Mouse (Mus musculus) megakaryocyte progenitor cell, adult 5-6 weeks (primary cell): ENCODE results near the gene Plagl2. TPM values are rescaled to one million over a fixed set of nuclear protein-coding genes. Genes with fewer than 3 reads are reported as not detected.
"Not testable (repeated sequence)": the region's sequence is repeated elsewhere in the genome, so short reads cannot be mapped to it uniquely, and the experiment has no call there.

Experiments
- ATAC-seq: replicated peaks from 2 replicates; pipeline ENCODE4 v1.8.0; 2016; ENCODE audit warnings: mild to moderate bottlenecking, moderate TSS enrichment, inconsistent platforms; ENCODE audit not compliant: poor library complexity
- total RNA-seq, 2 experiments: library from RNA; stranded (forward) in 1 of 2; stranded (reverse) in 1 of 2; fragments of 157-497, 149-512 nt in 1 of 2; fragments of 200-1000 nt in 1 of 2; gene quantifications; 2 replicates each; pipeline versions ENCODE4 v1.2.3 to v1.2.4; 2015 to 2017

Plagl2 gene
- 42.3 and 45.4 TPM in 2 replicates for total RNA-seq (2015)
- total RNA-seq (2017), result 5.6 TPM in 2 replicates

DNA sequence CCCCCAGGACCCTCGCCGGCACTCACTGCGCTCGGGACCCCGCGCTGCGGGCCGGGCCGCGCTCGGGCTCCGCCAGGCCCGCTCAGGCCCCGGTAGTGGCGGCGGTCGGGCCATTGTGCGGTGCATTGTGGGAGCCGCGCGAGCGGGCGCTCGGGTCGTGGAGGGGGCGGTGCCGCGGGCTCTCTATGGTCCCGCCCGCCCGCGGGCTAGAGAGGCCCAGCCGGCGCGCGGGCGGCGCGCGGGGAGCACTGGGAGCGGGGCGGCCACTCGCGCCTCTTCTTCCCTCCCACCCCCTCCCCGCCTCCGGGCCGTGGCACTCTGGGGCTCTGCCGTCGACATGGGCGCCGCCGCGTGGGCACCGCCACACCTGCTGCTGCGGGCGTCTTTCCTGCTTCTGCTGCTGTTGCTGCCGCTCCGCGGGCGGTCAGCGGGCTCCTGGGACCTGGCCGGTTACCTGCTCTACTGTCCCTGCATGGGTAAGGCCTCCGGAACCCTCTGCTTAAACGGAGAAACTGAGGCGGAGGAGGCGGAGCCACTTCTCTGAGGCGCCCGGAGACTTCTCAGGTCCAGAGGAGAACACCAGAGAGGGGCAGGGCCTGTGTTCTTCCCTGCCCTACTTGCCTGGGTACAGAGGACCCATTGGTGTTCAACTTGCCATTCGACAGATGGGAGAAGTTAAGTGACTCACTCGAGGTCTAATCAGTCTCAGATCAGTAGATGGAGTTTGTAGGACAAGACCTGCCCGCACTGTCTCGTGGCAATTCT, at the start of gene Plagl2, which contains the start of gene Pofut1:
Gene Plagl2 (minus strand): TSS at position 177 of the 765 bp plus-strand sequence.
Gene Pofut1 (plus strand): TSS at position 284 of the 765 bp plus-strand sequence.
- peak; percentile 76 for ATAC-seq

DNA sequence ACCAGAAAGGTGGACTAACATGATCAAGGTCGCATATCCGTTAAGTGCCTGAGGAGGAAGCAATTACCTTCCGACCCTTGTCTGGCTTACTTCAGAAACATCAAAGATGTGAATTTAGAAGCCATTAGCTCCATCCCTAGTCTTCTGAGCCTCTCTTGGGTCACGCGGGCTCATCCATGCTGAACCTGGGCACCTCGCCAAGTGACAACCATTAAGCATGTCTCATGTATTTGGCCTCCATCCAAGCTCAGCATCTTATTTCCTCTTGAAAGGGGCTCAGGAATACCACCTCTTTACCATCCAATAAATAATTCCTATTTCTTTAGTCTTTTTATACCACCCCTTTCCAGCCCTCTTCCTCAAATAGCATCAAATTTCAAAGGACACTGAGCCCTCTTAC, 46.6 kb upstream of the Plagl2 start:
- no peak for ATAC-seq

DNA sequence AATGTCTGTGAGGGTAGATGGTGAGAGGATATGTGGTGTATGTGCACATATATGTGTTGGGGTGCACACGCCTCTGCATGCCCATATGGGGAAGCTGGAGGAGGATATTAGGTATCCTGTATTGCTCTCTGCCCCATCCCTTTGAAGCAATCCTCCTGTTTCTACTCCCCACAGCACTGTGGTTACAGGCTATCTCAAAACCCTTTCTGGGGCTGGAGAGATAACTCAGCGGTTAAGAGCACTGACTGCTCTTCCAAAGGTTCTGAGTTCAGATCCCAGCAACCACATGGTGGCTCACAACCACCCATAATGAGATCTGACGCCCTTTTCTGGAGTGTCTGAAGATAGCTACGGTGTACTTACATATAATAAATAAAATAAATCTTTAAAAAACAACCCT, 45.3 kb upstream of the Plagl2 start:
- ATAC-seq, result peak; percentile 37; the same call in 1 of the 2 replicates

DNA sequence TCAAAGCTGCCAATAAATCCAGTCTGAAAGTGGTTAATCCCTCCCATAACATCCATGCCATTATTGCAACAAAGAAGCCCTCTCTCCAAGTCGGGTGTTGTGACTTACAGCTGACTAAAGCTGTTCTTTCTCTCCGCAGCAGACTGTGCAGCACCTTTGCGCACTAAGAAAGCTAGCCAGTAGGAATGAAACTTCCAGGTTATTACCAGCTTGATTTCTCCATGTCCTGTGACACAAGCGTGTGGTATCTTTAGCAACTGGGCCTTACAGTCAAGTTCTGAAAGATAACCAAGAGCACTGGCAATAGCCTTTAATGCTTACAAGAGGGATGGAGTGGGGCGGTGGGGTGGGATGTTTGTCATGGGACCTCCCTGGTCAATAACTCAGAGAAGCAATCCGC, 42.7 kb upstream of the Plagl2 start:
- peak; percentile 47 for ATAC-seq

DNA sequence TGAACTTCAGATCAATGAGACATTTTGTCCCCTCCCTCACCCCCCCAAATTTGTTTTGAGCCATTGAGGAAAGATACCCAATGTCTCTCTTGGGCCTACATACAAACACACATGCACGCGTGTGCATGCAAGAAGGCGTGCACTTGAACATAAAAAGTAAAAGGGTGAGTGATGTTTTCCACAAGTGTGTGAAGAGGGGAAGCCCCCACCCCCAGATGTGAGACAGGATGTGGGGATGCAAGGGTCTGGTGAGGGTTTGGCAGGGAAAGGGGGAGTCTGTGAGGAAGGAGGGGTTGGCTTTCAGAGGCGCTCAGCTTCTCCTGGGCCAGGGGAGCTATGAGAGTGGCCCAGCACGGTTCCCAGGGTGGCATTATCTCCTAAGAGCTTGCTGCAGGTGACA, 37.1 kb upstream of the Plagl2 start:
- ATAC-seq, result no peak

DNA sequence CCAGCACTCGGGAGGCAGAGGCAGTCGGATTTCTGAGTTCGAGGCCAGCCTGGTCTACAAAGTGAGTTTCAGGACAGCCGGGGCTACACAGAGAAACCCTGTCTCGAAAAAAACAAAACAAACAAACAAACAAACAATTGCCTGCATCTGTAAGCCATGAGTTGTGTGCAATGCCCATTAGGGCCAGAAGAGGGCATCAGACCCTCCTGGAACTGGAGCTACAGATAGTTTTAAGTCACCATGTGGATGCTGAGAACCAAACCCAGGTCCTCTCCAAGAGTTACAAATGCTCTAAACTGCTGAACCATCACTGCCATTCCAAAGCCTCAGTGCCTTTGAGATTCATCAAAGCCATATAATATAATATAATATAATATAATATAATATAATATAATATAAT, 35.6 kb upstream of the Plagl2 start:
- ATAC-seq, result not testable (repeated sequence)

GRCm38 (mm10) chr2:153276440-153276839, 35.2 kb upstream of the Plagl2 start:
- no peak for ATAC-seq

GRCm38 (mm10) chr2:153275577-153275976, 34.4 kb upstream of the Plagl2 start:
- ATAC-seq, result not testable (repeated sequence)

DNA sequence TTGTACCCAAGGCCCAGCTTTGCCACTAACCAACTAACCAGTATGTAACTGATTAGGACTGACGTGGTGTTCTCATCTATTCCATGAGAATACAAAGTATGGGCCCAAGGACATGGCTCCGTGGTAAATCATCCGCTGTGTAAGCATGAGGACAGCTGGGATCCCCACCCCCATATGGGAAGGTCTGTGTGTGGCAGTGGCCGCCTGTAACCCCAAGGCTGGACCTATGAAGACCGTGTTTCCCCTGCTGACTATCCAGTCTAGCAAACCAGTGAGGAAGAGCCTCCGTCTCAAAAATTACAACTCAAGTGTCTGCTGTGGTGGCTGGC, 33.7 kb upstream of the Plagl2 start:
- no peak for ATAC-seq

DNA sequence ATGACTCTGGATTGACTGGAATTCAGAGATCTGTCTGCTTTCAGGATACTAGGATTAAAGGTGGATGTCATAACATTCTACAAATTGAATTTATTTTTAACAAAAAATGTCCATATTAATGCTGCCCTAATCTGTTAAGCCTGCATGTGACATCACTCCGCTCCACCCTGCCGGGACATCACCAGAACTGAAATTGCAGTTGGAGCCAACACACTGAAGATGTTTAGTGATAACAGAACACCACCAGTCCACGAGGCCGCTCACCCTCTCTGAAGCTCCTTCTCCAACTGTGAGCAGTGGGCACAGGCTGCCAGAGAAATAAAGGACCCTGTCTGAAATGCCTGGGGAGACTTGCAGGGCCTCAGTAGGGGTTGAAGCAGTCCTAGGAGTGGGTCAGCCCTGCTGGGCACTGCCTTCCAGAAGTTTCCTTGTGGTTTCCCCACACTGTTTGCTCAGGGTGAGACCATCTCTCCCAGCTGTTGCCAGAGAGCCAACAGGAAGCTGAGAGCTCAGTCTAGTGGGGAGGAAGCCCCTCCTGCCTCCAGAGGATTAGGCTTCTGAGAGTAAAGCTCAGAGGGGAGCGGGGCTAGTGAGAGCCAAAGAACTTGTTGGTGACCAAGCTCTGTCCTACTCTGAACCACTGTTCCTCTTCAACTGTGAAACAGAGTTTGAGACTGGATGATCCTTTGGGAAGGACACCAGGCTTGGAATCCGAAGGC, 33.1 kb upstream of the Plagl2 start:
- peak; percentile 79 for ATAC-seq

DNA sequence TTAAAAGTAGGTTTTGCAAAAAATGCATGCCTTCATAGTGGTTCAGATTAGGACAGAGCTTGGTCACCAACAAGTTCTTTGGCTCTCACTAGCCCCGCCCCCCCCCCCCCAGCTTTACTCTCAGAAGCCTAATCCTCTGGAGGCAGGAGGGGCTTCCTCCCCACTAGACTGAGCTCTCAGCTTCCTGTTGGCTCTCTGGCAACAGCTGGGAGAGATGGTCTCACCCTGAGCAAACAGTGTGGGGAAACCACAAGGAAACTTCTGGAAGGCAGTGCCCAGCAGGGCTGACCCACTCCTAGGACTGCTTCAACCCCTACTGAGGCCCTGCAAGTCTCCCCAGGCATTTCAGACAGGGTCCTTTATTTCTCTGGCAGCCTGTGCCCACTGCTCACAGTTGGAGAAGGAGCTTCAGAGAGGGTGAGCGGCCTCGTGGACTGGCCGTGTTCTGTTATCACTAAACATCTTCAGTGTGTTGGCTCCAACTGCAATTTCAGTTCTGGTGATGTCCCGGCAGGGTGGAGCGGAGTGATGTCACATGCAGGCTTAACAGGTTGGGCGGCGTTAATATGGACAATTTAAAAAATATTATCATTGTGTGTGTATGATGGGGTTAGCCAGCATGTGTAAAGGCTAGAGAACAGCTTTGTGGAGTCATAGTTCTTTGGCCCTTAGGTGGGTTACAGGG, 29.1 kb upstream of the Plagl2 start:
- peak; percentile 78 for ATAC-seq

- no peak for ATAC-seq
These were observed 26.1 kb upstream of the Plagl2 start for GRCm38 (mm10) chr2:153267331-153267730.

DNA sequence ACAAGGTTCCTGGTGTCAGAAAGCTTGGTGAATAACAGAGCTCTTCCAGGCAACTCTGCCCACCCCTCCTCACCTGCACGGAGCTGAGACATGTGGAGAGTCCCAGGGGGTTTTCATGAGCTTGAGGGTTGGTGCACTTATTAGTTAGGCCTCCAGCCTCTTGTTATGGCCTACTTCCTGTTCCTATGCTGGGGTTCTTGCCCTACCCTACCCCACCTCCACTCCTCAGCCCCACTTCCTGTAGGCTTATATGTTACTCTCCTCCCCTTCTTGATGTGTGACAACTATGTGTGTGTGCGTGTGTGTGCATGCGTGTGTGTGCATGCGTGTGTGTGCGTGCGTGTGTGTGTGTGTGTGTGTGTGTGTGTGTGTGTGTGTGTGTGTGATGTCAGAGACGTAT, 21.8 kb upstream of the Plagl2 start:
- ATAC-seq, result peak; percentile 22; the same call in 1 of the 2 replicates

GRCm38 (mm10) chr2:153259864-153260674, 18.8 kb upstream of the Plagl2 start:
- ATAC-seq, result peak; percentile 40

GRCm38 (mm10) chr2:153259030-153259863, 18.0 kb upstream of the Plagl2 start:
- ATAC-seq, result peak; percentile 72

- no peak for ATAC-seq
These were observed 15.4 kb upstream of the Plagl2 start for GRCm38 (mm10) chr2:153256604-153257003.

DNA sequence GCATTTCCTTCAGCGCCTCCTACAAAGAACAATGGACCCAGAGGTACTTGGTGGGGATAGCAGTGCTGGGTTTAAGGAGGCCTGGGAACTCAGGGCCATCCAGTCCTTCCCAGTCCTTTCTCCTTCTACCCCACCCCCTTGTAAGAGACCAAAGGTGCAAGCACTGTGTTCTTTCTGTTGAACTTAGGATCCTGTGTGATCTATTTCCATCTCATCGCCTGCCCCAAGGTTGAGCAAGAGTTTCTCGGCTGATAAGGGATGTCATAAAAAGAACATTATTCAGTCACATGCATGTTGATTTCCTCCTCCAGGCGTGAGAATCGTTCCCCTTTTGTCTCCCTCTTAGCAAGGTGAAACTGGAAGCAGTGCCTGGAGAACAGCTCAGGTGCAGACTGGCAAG, 8.5 kb upstream of the Plagl2 start:
- ATAC-seq, result 0 out of 2 replicates have a peak, but pooled peaks have one; percentile 23

- ATAC-seq, result no peak
These were observed 930 bp upstream of the Plagl2 start for GRCm38 (mm10) chr2:153242156-153242555.

DNA sequence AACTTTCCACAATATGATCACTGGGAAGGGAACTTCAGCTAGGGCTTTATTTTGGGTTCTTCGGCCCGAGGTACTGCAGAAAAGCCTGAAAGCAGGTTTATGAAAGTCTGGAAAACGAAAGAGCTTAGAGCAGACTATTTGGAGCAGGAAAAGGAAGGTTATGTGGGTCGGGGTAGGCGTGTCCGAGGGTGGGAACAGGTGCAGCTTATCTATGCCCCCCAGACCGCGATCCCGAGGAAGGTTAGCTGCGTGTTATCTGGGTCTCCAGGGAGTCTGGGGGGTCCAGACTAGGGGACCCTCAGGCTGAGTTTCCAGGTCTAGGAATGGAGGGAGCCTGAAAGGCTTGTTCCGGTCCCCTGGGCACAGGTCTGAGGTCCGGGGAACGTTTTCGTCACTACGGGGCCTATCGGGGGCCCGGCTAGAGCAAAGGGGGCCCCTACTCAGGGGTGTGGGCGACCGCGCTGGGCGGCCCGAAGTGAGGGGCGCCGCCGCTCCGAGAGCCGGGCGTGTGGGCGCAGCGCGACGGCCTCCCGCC, 458 bp downstream of the Plagl2 start:
- ATAC-seq, result peak; percentile 56
